Mouse (Mus musculus): ENCODE measurements around the gene Cradd. TPM values are rescaled to one million over a fixed set of nuclear protein-coding genes. Genes with fewer than 3 reads are reported as not detected.

Gene Cradd
- total and polyA plus RNA-seq, 3 experiments = 1.9 to 9.0 TPM; not detected in 1

DNA sequence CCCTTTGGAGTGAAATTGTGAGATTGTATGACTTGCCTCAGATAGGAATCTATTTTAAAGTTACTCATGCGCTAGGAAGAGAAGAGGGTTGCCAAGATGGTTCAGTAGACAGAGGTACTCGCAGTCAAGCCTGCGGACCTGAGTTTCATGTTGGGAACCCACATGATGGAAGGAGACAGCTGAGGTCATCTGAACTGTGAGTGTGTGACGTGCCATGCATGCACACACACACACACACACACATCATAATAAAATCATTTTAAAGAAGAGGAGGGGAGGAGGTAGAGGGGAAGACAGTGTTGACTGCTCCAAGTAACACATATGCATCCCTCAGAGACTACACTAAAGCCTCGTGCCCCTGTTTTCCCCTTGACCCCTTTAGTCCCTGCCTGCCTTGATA lies 36.1 kb upstream of the Cradd start:
- Histone ChIP-seq H3K27me3 (ENCODE audit: control insufficient read depth in 1 of 2, insufficient read depth in 2 of 2, low read length in 2 of 2) (0 out of 4 replicates have a peak, but pooled peaks cover 0 to 2% of the 10 kb centered on the region in 2 experiments), H3K4me1 (ENCODE audit: control insufficient read depth in 1 of 2, insufficient read depth in 2 of 2, low read length in 2 of 2) (no peaks in the 10 kb centered on the region), H3K9ac (ENCODE audit: control insufficient read depth, low read depth, low read length, poor library complexity, severe bottlenecking) (no peak overlapping the region), H3K9me3 (replicated peaks; ENCODE audit: insufficient read depth, low read length) (no peaks in the 10 kb centered on the region), H3K4me3 (ENCODE audit: control insufficient read depth in 1 of 2, insufficient read depth in 1 of 2, low read depth in 2 of 2, low read length in 2 of 2) (no peak overlapping the region), H3K79me2 (ENCODE audit: control insufficient read depth, insufficient read depth, low read length, poor library complexity) (no peaks in the 10 kb centered on the region), H3K27ac (ENCODE audit: control insufficient read depth, low read depth, low read length) (no peak overlapping the region), H3K36me3 (ENCODE audit: control insufficient read depth in 1 of 2, insufficient read depth in 2 of 2, low read length in 2 of 2) (no peaks in the 10 kb centered on the region)
- TF ChIP-seq MYB (IDR thresholded peaks at IDR 0.05; ENCODE audit: low read depth, low read length) (no peak), USF2 (IDR thresholded peaks at IDR 0.05; ENCODE audit: borderline replicate concordance in 1 of 2, insufficient read depth in 1 of 2, low read depth in 1 of 2, low read length in 2 of 2) (no peak), BHLHE40 (IDR thresholded peaks at IDR 0.05; ENCODE audit: borderline replicate concordance, low read depth, low read length) (no peak), MXI1 (IDR thresholded peaks at IDR 0.05; ENCODE audit: low read depth, low read length) (no peak), CHD2 (IDR thresholded peaks at IDR 0.05; ENCODE audit: low read length) (no peak), NRF1 (IDR thresholded peaks at IDR 0.05; ENCODE audit: insufficient read depth, low read depth, low read length, poor library complexity, severe bottlenecking) (no peak), RAD21 (IDR thresholded peaks at IDR 0.05; ENCODE audit: low read depth, low read length) (no peak), MYC (IDR thresholded peaks at IDR 0.05; ENCODE audit: low read depth, low read length) (no peak), USF1 (IDR thresholded peaks at IDR 0.05; ENCODE audit: low read depth, low read length) (no peak), ETS1 (IDR thresholded peaks at IDR 0.05; ENCODE audit: low read depth, low read length) (no peak), ZNF384 (IDR thresholded peaks at IDR 0.05; ENCODE audit: low read depth, low read length) (no peak)
- no peak for DNase-seq (ENCODE audit: low read depth, low spot score)

DNA sequence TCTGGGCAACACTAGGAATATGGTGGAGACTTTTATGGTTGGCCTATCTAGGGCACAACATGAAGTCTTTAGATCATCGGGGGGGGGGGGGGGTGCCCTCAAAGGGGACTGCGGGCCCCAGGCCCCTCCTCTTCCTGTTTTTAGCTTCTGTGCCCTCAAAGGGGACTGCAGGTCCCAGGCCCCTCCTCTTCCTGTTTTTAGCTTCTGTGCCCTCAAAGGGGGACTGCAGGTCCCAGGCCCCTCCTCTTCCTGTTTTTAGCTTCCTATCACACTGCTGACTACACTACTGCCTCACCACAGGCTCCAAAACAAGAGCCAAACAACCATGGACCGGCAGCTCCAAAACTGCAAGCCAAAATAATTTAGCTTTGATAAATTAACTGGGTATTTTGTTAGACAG lies 33.8 kb upstream of the Cradd start:
- Histone ChIP-seq H3K36me3 (ENCODE audit: control insufficient read depth in 1 of 2, insufficient read depth in 2 of 2, low read length in 2 of 2) (no peaks in the 10 kb centered on the region), H3K4me3 (ENCODE audit: control insufficient read depth in 1 of 2, insufficient read depth in 1 of 2, low read depth in 2 of 2, low read length in 2 of 2) (no peak overlapping the region), H3K9ac (ENCODE audit: control insufficient read depth, low read depth, low read length, poor library complexity, severe bottlenecking) (no peak overlapping the region), H3K27ac (ENCODE audit: control insufficient read depth, low read depth, low read length) (no peak overlapping the region), H3K4me1 (ENCODE audit: control insufficient read depth in 1 of 2, insufficient read depth in 2 of 2, low read length in 2 of 2) (no peaks in the 10 kb centered on the region), H3K79me2 (ENCODE audit: control insufficient read depth, insufficient read depth, low read length, poor library complexity) (no peaks in the 10 kb centered on the region), H3K27me3 (ENCODE audit: control insufficient read depth in 1 of 2, insufficient read depth in 2 of 2, low read length in 2 of 2) (0 out of 4 replicates have a peak, but pooled peaks cover 0 to 2% of the 10 kb centered on the region in 2 experiments), H3K9me3 (replicated peaks; ENCODE audit: insufficient read depth, low read length) (no peaks in the 10 kb centered on the region)
- TF ChIP-seq HCFC1 (IDR thresholded peaks at IDR 0.05; ENCODE audit: low read depth, low read length) (0 out of 2 replicates have a peak, but pooled peaks have one; percentile 36), NELFE (IDR thresholded peaks at IDR 0.05; ENCODE audit: low read depth, low read length) (no peak), ELF1 (IDR thresholded peaks at IDR 0.05; ENCODE audit: low read depth, low read length) (no peak), MYB (IDR thresholded peaks at IDR 0.05; ENCODE audit: low read depth, low read length) (no peak)
- DNase-seq (ENCODE audit: low read depth, low spot score) = peak; percentile 71

DNA sequence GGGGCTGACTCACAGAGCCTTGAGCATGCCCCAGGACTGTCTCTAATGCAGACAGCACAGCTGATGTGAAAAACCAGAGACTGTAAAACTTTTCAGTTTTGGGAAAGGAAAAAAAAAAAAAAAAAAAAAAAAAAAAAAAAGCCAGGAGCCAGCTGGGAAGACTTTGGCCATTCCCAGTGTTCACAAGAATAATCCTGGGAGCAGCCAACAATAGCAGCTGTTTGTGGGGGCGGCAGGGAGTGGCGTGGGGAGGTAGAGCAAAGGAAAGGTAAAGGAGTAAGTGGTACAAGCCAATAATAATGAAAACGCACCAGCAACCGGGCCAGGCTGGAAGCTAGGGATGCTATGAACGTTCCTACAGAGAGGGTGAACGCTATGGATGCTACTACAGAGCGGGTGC lies 32.8 kb upstream of the Cradd start:
- H3K36me3 ChIP-seq (ENCODE audit: control insufficient read depth in 1 of 2, insufficient read depth in 2 of 2, low read length in 2 of 2) = no peaks in the 10 kb centered on the region
- H3K9ac ChIP-seq (ENCODE audit: control insufficient read depth, low read depth, low read length, poor library complexity, severe bottlenecking) = no peak overlapping the region
- H3K4me1 ChIP-seq (ENCODE audit: control insufficient read depth in 1 of 2, insufficient read depth in 2 of 2, low read length in 2 of 2) = no peaks in the 10 kb centered on the region
- H3K4me3 ChIP-seq (ENCODE audit: control insufficient read depth in 1 of 2, insufficient read depth in 1 of 2, low read depth in 2 of 2, low read length in 2 of 2) = no peak overlapping the region
- H3K27ac ChIP-seq (ENCODE audit: control insufficient read depth, low read depth, low read length) = no peak overlapping the region
- TF ChIP-seq CHD2 (IDR thresholded peaks at IDR 0.05; ENCODE audit: low read length) (no peak), RAD21 (IDR thresholded peaks at IDR 0.05; ENCODE audit: low read depth, low read length) (no peak), SIN3A (IDR thresholded peaks at IDR 0.05; ENCODE audit: low read length) (no peak), TAL1 (IDR thresholded peaks at IDR 0.05; ENCODE audit: low read length) (no peak), ELF1 (IDR thresholded peaks at IDR 0.05; ENCODE audit: low read depth, low read length) (no peak)
- no peak for DNase-seq (ENCODE audit: low read depth, low spot score)
- H3K27me3 ChIP-seq (ENCODE audit: control insufficient read depth in 1 of 2, insufficient read depth in 2 of 2, low read length in 2 of 2) = 0 out of 4 replicates have a peak, but pooled peaks cover 0 to 2% of the 10 kb centered on the region in 2 experiments
- no peaks in the 10 kb centered on the region for H3K9me3 ChIP-seq (replicated peaks; ENCODE audit: insufficient read depth, low read length)
- no peaks in the 10 kb centered on the region for H3K79me2 ChIP-seq (ENCODE audit: control insufficient read depth, insufficient read depth, low read length, poor library complexity)
